Mouse (Mus musculus): ENCODE results near the gene Inca1.

Inca1 gene

GRCm38 (mm10) chr11:70669582-70670345 is 30.2 kb downstream of the Inca1 start:
- peak; percentile 84 for DNase-seq (ENCODE audit: low read depth, low spot score)

DNA sequence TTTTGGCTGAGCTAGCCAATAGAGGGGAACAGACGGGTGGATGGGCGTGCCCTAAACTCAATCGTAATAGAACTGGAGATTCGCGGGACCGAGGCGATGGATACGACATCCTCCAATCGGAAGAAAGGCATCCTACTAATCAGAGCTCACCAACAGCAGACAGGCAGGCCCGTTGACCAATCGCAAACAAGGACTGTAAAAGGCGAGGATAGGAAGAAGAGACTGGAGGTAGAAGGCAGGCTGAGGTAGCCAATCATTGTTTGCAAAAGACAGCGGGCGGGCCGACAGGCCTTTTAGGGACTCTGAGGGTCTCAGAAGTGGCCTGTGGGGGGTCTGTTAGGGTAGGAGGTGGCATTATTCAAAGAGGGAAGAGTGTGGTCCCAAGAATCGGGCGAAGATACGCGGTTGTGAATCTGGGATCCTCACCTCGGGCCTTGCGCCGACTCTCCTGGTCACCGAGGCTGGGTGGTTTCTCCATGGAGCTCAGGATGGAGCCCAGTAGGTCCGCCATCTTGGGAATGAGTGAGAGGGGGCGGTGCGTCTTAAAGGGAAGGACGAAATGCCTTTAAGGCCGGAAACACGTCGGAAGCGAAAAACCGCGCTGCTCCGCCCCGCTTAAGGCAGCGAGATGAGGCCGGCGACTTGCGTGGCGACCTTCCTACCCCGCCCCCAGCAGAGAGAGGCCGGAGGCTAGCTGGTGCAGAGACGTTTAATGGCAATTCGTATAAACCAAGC is 31.0 kb downstream of the Inca1 start, which contains the start of gene Spag7:
Spag7 (minus strand) TSS at position 646 of the 735 bp plus-strand sequence.
- peak; percentile 100 for DNase-seq (ENCODE audit: low read depth, low spot score)

GRCm38 (mm10) chr11:70668335-70668770 is 31.6 kb downstream of the Inca1 start:
- DNase-seq (ENCODE audit: low read depth, low spot score), result no peak

GRCm38 (mm10) chr11:70667271-70668150 is 32.4 kb downstream of the Inca1 start:
- DNase-seq (ENCODE audit: low read depth, low spot score), result no peak

DNA sequence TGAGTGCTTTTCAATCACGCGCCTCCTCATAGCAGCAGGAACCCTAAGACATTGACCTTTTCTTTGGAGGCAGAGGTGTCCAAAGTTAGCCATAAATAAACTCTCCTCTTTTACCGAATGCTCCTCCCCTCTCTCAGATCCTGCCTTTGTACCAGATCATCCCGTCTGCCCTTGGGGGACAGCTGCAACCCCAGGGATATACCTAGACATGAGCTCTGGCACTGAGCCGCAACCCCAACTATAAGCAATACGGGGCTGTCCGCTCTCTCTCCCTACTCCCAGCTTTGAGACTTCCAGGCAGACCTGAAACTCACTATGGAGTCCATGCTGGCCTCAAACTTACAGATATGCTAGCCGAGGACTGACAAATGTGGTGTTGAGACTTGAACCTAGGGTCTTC is 33.3 kb downstream of the Inca1 start:
- DNase-seq (ENCODE audit: low read depth, low spot score), result no peak

GRCm38 (mm10) chr11:70664741-70665140 is 35.2 kb downstream of the Inca1 start:
- no peak for DNase-seq (ENCODE audit: low read depth, low spot score)

DNA sequence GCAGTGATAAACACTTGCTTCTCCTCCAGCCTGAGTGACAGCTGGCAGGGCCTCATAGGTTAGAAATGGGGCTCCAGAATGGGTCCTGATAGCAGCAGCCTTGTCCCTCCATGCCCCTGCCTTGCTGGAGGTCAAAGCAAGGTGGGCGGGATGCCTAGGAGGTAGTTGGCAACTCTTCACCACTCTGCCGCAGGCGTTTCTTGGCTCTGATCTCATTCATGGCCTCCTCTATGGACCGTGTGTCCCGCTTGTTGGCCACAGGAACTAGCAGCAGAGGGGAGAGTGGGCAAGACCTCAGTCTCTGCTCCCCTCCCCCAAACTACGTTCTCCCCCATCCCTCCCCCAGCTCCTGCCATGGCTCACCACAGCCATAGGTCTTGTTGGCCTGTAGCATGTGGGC is 36.0 kb downstream of the Inca1 start:
- no peak for DNase-seq (ENCODE audit: low read depth, low spot score)

- no peak for DNase-seq (ENCODE audit: low read depth, low spot score)
Measured at GRCm38 (mm10) chr11:70663101-70663500, 36.9 kb downstream of the Inca1 start.

- DNase-seq (ENCODE audit: low read depth, low spot score), result no peak
Measured at GRCm38 (mm10) chr11:70660571-70660970, 39.4 kb downstream of the Inca1 start.

DNA sequence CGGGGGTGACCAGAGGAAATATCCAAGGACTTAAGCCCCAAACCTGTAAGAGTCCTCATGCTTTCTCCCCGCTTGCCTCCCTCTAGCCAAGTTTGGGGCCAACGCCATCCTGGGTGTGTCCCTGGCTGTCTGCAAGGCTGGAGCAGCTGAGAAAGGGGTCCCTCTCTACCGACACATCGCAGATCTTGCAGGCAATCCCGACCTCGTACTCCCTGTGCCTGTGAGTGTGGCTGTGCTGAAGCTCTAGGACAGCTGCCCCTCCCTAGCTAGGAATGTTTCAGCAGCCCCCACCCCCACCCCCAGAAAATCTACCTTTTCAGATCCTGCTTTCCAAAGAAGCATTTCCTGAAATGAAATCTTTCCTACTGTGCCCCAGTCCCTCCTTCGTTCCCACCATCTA is 41.0 kb downstream of the Inca1 start:
- no peak for DNase-seq (ENCODE audit: low read depth, low spot score)

DNA sequence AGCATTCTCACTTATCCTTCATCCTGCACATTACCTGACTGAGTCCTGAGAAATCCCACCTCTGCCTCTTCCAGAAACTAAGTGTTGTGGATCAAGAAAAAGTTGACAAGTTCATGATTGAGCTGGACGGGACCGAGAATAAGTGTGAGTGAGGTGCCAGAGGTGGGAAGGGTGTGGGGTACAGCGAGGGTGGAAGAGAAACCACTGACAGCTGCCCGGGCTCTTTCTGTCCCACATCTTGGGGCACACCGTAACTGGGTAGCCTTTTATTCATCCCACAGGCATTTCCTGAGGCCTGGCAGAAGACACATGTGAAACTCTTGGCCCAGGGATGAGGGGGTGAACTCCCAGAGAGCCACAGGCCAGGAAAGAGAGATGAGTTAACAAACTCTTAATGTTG is 41.4 kb downstream of the Inca1 start:
- DNase-seq (ENCODE audit: low read depth, low spot score), result no peak

- DNase-seq (ENCODE audit: low read depth, low spot score), result no peak
Measured at GRCm38 (mm10) chr11:70657991-70658390, 42.0 kb downstream of the Inca1 start.

GRCm38 (mm10) chr11:70657573-70657972 is 42.4 kb downstream of the Inca1 start:
- no peak for DNase-seq (ENCODE audit: low read depth, low spot score)

GRCm38 (mm10) chr11:70656964-70657363 is 43.0 kb downstream of the Inca1 start, which contains the start of gene Eno3:
Eno3 (plus strand) TSS chr11:70657202.
- no peak for DNase-seq (ENCODE audit: low read depth, low spot score)

DNA sequence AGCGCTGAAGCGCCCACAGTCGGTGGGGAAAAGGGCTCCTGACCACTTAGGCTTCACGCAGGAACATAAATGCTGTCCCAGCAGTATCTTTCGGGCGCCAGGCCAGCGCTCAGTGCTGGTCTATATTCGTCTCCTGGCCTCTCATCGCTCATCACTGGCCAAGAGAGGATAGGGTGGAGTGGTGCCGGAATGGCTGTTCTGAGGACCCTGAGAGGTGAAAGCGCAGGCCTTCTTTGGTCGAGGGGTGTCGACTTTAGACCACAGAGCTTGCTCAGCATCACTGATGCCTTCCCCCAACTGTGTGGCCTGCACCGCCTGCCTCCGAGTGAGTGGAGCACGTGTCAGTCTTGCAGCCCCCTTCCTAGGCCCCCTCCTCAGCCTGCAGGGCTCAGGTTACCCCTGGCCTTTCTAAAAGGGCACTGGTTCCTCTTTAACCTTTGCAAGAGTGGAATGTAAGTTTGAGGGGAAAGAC is 43.5 kb downstream of the Inca1 start:
- DNase-seq (ENCODE audit: low read depth, low spot score), result no peak

GRCm38 (mm10) chr11:70655571-70656455 is 44.1 kb downstream of the Inca1 start:
- DNase-seq (ENCODE audit: low read depth, low spot score), result no peak

DNA sequence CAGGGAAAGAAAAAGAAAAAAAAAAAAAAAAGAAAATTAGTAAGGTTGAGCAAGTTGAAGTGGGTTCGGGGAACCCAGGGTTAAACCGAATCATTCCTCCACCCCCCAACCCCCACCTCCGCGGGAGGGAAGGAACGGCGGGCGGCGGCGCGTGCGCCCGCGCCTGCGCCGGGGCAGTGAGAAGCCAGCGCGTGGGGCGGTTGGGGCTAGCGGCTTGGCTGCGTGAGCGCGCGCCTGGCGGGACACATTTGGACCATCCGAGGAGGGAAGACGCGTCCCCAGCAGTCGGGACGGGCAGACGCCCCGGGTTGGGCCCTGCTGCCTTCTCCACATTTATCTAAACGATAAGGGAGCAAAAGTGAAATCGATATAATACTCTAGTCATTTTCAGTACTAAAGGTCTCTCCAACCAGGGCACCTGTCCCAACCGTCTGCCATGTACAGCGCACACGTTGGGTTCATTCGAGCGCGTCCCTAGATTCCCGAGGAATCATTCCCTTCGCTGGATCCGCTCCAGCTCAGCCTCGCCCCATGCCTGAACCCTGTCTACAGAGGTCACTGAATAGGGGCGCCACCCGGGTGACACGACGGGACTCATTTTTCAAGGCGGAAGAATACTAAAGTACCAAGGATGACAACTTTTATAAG is 44.9 kb downstream of the Inca1 start:
- DNase-seq (ENCODE audit: low read depth, low spot score), result peak; percentile 91

- DNase-seq (ENCODE audit: low read depth, low spot score), result peak; percentile 93
Measured at GRCm38 (mm10) chr11:70654198-70654922, 45.6 kb downstream of the Inca1 start, which contains the start of gene Pfn1. Pfn1 (minus strand) TSS chr11:70654644.
